Mouse (Mus musculus): ENCODE results near the gene Nup210. TPM values are rescaled to one million over a fixed set of nuclear protein-coding genes. Genes with fewer than 3 reads are reported as not detected.

Nup210 gene
- total RNA-seq (2014; rRNA removed) (36.6 and 52.6 TPM in 2 replicates), polyA plus RNA-seq (2015; fragmentation: Nextera tagmentation; extraction: Ambion mirVana) (9.1 and 12.5 TPM in 2 replicates)

DNA sequence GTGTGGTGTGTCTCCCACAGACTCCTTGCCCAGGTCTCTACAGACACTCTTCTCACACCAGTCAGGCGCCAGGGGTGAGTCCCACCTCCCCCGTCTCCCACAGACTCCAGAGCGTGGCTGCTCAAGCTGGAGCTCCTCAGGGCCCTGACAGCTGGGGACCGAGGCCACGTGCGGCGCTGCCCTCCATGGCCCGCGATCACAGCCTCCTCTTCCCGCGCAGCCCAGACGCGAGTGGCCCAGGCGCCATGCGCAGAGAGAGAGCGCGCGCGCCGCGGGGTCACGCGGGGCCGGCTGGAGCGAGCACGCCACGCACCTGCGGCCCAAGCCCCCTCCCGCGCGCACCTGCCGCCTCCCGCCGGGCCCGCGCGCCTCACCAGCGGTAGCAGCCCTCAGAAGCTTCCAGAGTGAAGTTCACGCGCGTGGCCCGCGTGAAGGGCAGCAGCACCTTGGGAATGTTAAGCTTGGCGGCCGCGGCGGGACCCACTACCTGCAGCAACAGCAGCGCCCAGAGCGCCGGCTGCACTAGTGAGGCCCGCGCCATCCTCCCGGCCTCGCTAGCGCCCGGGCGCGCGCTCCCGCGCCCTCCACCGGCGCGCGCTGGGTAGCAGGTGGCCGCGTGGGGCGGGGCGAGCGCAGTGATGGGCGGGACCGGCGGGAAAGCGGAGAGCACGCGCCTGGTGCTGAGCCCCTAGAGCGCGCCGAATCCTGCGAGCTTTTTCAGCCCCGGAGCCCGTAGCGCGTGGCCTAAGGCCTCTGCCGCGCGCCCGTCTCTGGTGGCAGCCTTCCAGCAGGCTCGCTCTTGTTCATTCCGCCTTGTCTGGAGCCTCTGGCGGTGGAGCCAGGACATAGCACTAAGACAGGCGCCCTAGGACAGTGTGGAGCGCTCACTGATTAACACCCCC lies at the start of gene Nup210:
Nup210 (minus strand) TSS at position 586 of the 902 bp plus-strand sequence.
- ATAC-seq (peak; percentile 96), DNase-seq (peak; percentile 99)
- Histone ChIP-seq H3K4me2 (ENCODE audit: low read depth) (peak within 1 kb of the TSS; percentile 74), H3K9me3 (ENCODE audit: low read length) (no peaks in the 10 kb centered on the region), H3K36me3 (ENCODE audit: insufficient read depth) (no peaks in the 10 kb centered on the region), H3K4me1 (ENCODE audit: insufficient read depth) (peaks cover 27% of the 10 kb centered on the region), H3K27ac (ENCODE audit: low read depth, low read length) (peak within 1 kb of the TSS; percentile 93), H3K4me3 (ENCODE audit: low read depth, low read length) (peak within 1 kb of the TSS; percentile 79), H3K9ac (peak within 1 kb of the TSS; percentile 82), H3K27me3 (ENCODE audit: insufficient read depth, low read length) (no peaks in the 10 kb centered on the region)
- peak; percentile 79 for TF ChIP-seq CTCF (IDR thresholded peaks at IDR 0.05; ENCODE audit: low read depth)
- WGBS = 5% methylated on average over 76 of the region's 93 CpGs

DNA sequence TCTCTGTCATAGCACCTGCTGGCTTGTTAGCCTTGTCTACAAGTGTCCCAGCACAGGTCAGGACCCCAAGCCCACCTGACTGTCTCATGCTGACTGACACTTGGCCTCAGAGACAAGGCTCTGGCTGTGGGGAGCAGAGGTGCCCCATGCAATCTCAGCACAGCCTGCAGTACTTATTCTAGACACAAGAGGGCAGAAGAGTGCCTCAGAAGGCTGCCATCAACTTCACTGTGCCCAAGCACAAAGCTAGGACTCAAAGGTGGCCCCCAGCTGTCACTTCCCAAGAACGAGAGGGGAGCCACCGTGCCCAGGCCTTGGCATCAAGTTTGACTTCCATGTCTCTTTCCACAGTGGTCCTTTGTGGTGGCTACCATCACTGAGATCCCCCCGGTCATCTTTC lies 48.6 kb upstream of the Nup210 start:
- Histone ChIP-seq H3K4me1 (ENCODE audit: insufficient read depth) (peaks cover 5% of the 10 kb centered on the region), H3K36me3 (ENCODE audit: insufficient read depth) (peaks cover 24% of the 10 kb centered on the region), H3K9me3 (ENCODE audit: low read length) (no peaks in the 10 kb centered on the region), H3K4me2 (ENCODE audit: low read depth) (no peak overlapping the region), H3K9ac (no peak overlapping the region), H3K27me3 (ENCODE audit: insufficient read depth, low read length) (no peaks in the 10 kb centered on the region), H3K4me3 (ENCODE audit: low read depth, low read length) (no peak overlapping the region), H3K27ac (ENCODE audit: low read depth, low read length) (no peak overlapping the region)
- peak; percentile 69 for ATAC-seq
- 31% methylated on average over 3 of the region's 3 CpGs for WGBS
- DNase-seq = peak; percentile 86
- TF ChIP-seq CTCF (IDR thresholded peaks at IDR 0.05; ENCODE audit: low read depth) = peak; percentile 98

DNA sequence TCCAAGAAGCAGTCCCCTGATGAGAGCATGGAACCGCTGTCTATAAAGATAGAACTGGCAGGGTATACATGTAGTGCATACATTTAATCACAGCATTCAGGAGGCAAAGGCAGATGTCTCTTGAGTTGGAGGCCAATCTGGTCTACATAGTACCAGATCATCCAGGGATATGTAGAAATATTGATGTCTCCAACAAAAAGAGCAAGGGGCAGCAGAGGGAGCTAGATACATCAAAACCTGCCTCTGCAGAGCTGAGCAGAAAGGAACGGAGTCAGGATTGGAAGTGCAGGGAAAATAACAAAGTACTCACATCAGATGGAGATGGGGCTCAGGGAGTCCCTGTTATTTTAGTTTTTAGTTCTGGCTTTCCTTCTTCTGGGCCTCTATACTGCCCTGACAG lies 48.0 kb upstream of the Nup210 start:
- WGBS = 51% methylated on average over 2 of the region's 2 CpGs
- DNase-seq = peak; percentile 56
- H3K9me3 ChIP-seq (ENCODE audit: low read length) = no peaks in the 10 kb centered on the region

DNA sequence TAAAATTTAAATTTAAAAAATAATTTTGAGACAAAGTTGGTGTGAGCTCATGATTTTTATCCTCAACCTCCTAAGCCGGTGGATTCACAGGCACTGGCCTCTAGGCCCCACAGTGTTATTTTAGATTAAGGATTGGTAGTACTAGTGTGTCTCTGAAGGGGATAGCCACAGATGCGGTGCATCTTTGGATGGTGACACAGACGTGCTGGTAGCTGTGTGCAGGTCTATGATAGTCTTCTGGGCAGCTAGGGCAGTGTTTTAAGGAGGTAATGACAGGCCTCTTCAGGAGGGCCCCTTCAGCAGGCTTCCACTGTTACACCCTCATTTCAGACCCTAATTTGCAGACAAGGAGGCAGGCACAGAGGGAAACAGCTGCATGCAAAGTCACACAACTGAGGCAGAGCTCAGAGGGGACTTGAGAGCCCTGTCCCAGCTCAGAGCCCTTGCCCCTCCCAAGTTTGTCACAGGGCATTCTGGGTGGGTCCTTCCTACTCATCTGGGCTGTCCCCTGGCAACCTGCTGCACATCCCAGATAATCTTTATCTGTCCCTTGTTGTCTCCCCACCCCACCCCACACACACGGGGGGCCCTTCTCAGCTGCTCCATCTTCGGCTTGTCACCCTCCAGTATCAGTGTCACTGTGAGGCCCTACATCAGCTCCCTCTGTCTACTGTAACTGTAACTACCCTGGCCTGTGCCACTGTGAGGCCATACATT lies 46.7 kb upstream of the Nup210 start:
- DNase-seq (no peak), ATAC-seq (no peak)
- Histone ChIP-seq H3K9me3 (ENCODE audit: low read length) (no peaks in the 10 kb centered on the region), H3K4me1 (ENCODE audit: insufficient read depth) (peaks cover 20% of the 10 kb centered on the region), H3K27me3 (ENCODE audit: insufficient read depth, low read length) (no peaks in the 10 kb centered on the region), H3K36me3 (ENCODE audit: insufficient read depth) (peaks cover 10% of the 10 kb centered on the region; the same call in 1 of the 2 replicates), H3K9ac (no peak overlapping the region), H3K27ac (ENCODE audit: low read depth, low read length) (no peak overlapping the region), H3K4me2 (ENCODE audit: low read depth) (no peak overlapping the region), H3K4me3 (ENCODE audit: low read depth, low read length) (no peak overlapping the region)
- 76% methylated on average over 5 of the region's 5 CpGs for WGBS
- no peak for TF ChIP-seq CTCF (IDR thresholded peaks at IDR 0.05; ENCODE audit: low read depth)

More for the DNA sequence above, 48.0 kb upstream of the Nup210 start:
- H3K9ac ChIP-seq = no peak overlapping the region
- no peak overlapping the region for H3K4me3 ChIP-seq (ENCODE audit: low read depth, low read length)
- TF ChIP-seq CTCF (IDR thresholded peaks at IDR 0.05; ENCODE audit: low read depth) = peak; percentile 58
- no peak overlapping the region for H3K4me2 ChIP-seq (ENCODE audit: low read depth)
- ATAC-seq = peak; percentile 55
- peak overlapping the region; percentile 45; the same call in 1 of the 2 replicates for H3K27ac ChIP-seq (ENCODE audit: low read depth, low read length)
- H3K4me1 ChIP-seq (ENCODE audit: insufficient read depth) = peaks cover 8% of the 10 kb centered on the region
- peaks cover 22% of the 10 kb centered on the region; the same call in 1 of the 2 replicates for H3K36me3 ChIP-seq (ENCODE audit: insufficient read depth)
- no peaks in the 10 kb centered on the region for H3K27me3 ChIP-seq (ENCODE audit: insufficient read depth, low read length)

DNA sequence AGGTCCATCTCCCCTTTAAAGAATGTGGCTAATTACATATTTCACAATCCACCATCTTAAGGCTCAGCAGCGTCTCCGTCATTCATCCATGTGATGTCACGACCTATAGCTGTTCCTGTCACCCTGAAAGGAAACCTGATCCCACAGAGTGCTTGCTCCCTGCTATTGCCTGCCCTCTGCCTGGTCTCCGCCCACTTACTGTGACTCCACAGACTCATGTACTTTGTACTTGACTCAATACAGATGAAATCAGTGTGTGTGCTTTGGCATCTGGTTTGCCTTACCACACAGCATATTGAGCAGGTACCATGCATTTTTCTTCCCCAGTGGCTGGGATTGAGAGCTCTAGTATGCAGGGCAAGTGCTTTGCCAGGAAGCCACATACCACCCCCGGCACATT lies 45.7 kb upstream of the Nup210 start:
- Histone ChIP-seq H3K4me3 (ENCODE audit: low read depth, low read length) (no peak overlapping the region), H3K27me3 (ENCODE audit: insufficient read depth, low read length) (no peaks in the 10 kb centered on the region), H3K4me2 (ENCODE audit: low read depth) (no peak overlapping the region), H3K9ac (no peak overlapping the region), H3K9me3 (ENCODE audit: low read length) (no peaks in the 10 kb centered on the region), H3K27ac (ENCODE audit: low read depth, low read length) (no peak overlapping the region), H3K36me3 (ENCODE audit: insufficient read depth) (peaks cover 4% of the 10 kb centered on the region; the same call in 1 of the 2 replicates), H3K4me1 (ENCODE audit: insufficient read depth) (peaks cover 29% of the 10 kb centered on the region)
- 90% methylated on average over 5 of the region's 5 CpGs for WGBS
- TF ChIP-seq CTCF (IDR thresholded peaks at IDR 0.05; ENCODE audit: low read depth) = no peak
- no peak for DNase-seq
- ATAC-seq = no peak

DNA sequence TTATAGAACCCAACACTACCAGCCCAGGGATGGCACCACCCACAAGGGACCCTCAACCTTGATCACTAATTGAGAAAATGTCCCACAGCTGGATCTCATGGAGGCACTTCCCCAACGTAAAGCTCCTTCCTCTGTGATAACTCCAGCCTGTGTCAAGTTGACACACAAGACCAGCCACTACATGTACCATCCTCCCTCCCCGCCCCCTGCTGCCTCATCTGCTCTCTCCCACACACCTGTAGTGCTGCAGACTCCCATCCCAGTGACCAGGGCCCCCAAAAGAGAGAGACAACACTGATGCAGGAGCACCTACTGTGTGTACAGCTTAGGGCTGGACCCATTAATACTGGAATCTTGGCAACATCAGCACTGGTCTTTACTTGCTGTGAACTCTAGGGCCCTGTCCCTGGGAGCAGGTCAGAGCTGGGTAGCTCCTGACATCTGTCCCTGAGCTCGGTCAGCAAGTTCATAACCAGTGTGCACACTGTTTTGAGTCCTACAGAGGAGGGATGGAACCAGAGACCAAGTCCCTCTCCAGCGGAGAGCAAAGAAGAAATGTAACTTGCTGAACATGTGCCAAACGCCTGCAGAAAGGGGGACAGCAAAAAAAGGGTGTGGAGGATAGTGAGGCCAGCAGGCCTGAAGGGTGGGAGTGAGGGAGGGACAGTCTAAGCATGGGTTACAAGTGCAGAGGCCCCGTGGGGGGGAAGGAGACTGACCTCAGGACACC lies 45.0 kb upstream of the Nup210 start:
- Histone ChIP-seq H3K4me2 (ENCODE audit: low read depth) (no peak overlapping the region), H3K9me3 (ENCODE audit: low read length) (no peaks in the 10 kb centered on the region), H3K27ac (ENCODE audit: low read depth, low read length) (no peak overlapping the region), H3K27me3 (ENCODE audit: insufficient read depth, low read length) (no peaks in the 10 kb centered on the region), H3K4me1 (ENCODE audit: insufficient read depth) (peaks cover 32% of the 10 kb centered on the region), H3K4me3 (ENCODE audit: low read depth, low read length) (no peak overlapping the region), H3K36me3 (ENCODE audit: insufficient read depth) (peaks cover 4% of the 10 kb centered on the region; the same call in 1 of the 2 replicates), H3K9ac (no peak overlapping the region)
- no peak for ATAC-seq
- WGBS = 84% methylated on average over 6 of the region's 6 CpGs
- no peak for TF ChIP-seq CTCF (IDR thresholded peaks at IDR 0.05; ENCODE audit: low read depth)
- no peak for DNase-seq

Data from forebrain, postnatal 0 days (tissue).